Mouse (Mus musculus): Measurements from ENCODE around the gene Ankrd6.

The Ankrd6 gene

GRCm38 (mm10) chr4:32899051-32899450 is 51.6 kb downstream of the Ankrd6 start:
- no peak for DNase-seq

DNA sequence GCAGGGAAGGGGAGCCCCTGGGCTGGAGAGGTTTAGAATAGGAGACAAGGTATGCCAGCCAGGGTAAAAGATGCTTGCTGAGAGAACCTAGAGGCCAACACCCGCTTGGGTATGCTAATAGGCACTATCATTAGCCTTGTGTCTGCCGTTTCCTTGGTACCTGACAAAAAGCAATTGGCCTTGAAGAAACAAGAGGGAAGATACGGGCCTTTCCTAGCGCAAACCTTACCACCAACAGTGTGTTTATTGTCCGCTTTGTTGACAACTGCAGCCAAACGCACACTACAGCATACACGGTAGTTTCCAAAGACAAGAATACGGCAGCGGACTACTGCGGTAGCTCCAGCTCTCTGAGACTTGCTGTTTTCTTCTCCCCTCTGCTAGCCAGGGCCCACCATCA is 59.3 kb downstream of the Ankrd6 start:
- DNase-seq = no peak

- DNase-seq = no peak
These were observed 59.9 kb downstream of the Ankrd6 start for GRCm38 (mm10) chr4:32890735-32891098.

DNA sequence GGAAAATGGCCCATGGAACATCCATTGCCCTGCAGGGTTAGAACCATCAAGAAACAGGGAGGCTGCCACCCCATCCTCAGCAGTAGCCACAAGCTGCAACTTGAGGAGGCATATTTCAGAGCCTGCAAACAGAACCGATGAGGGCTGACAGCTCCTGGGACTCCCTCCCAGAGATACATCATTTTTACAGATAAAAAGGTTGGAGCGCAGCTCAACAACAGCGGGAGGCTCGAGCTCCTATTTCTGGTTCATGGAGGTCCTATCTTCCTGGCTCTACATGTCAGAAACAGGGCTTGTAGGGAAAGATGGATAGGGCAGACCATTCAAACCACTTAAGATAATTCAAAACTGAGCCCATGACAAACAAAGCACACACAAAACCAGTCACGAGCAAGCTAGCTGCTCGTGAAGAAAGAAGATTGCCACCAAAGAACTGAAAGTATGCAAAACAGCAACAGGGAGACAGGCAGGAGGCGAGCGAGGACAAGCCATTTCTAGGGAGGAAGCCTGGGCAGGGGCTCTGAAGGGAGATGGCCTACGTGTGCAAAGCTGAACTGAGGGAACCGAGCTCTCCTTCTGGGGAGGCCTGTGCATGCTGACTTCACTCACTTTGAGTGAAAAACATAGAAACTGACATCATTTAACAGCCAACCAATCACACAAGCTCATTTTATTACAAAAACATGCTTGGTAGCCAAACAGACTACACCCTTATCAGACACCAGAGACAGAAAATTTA is 60.5 kb downstream of the Ankrd6 start:
- DNase-seq = no peak

- DNase-seq = peak; percentile 42 to 57
These were observed 61.4 kb downstream of the Ankrd6 start for GRCm38 (mm10) chr4:32889246-32889645.

DNA sequence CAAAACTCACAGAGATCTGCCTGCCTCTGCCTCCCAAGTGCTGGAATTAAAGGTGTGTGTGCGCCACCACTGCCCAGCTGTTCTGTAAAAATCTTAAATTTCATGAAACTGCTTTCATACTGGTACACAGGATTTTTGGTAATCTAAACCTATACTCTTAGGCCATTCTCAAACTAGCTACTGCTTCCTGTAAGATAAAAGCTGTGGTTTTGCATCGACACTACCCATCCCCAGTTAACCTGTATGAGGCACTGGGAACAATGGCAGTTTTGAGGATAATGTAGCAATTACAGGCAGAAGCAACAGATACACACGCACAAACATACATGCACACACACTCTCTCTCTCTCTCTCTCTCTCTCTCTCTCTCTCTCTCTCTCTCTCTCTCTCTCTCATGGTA is 64.2 kb downstream of the Ankrd6 start:
- no peak for DNase-seq

- no peak for DNase-seq
These were observed 66.0 kb downstream of the Ankrd6 start for GRCm38 (mm10) chr4:32884599-32884998.

- DNase-seq = peak; percentile 23 to 28
These were observed 69.6 kb downstream of the Ankrd6 start for GRCm38 (mm10) chr4:32881001-32881400.

DNA sequence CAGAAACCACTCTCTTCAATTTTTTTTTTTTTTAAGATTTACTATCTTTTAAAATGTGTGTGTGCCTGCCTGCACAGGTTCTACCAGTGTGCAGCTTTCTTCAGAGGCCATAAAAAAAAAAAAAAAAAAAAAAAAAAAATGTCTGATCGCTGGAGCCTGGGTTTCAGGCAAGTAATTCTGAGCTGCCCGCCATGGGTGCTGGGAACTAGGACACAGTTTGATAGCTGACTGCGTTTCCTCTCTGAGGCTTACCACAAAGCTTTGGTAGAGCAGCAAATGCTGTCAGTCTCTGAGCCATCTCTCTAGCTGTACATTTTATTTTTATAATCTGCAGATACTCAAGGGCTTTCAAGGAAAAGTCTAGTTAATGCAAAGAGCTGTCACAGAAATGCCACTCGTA is 76.0 kb downstream of the Ankrd6 start:
- DNase-seq = no peak

DNA sequence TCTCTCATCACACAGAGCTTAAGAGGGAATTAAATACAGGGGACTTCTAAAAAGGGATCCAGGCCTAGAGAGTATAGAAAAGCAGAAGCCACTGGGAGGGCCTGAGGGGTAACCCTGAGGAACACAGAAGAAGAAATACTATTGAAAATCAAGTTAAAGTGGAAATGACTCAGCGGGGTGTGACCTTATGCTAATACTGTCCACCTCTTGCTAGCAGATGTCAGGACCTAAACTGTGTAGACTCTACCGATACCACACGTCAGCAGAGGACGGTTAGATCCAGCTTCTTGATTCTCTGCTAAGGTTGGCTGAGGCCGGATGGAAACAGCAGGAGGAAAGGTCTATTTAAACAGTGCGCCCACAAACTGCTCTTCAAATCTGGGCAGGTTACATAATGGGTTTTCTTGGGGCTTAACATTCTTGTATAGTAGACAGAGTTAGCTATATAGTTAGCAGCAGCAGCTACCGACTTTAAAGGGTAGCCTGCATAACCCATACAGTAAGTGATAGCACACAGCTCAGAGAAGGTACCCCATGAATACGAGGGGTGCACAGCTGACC is 78.4 kb downstream of the Ankrd6 start:
- no peak for DNase-seq

DNA sequence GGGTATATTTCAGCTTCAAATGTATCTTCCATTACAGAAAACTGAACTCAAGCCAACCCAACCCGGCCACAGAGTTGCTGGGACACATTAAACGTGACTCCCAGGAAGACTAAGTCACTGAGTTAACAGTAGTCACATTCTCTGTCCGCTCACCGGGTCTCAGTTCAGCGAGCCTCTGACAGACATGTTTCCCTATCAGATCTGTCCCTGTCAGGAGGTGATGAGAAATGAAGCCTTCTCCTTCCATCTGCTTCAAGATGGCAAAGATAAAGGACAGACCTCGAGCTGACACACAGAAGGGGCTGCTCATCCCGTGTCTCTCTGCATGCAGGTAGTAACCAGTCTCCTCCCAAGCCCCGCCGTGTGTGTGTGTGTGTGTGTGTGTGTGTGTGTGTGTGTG is 81.3 kb downstream of the Ankrd6 start:
- no peak for DNase-seq

GRCm38 (mm10) chr4:32868858-32869257 is 81.8 kb downstream of the Ankrd6 start:
- DNase-seq = no peak

- DNase-seq = no peak
These were observed 82.2 kb downstream of the Ankrd6 start for GRCm38 (mm10) chr4:32868437-32868836.

- no peak for DNase-seq
These were observed 83.2 kb downstream of the Ankrd6 start for GRCm38 (mm10) chr4:32867460-32867859.

GRCm38 (mm10) chr4:32864867-32865242 is 85.8 kb downstream of the Ankrd6 start:
- peak; percentile 68 to 85 for DNase-seq

- no peak for DNase-seq
These were observed 86.3 kb downstream of the Ankrd6 start for GRCm38 (mm10) chr4:32864131-32864866.

- DNase-seq = no peak
These were observed 87.1 kb downstream of the Ankrd6 start for GRCm38 (mm10) chr4:32863447-32864130.

DNA sequence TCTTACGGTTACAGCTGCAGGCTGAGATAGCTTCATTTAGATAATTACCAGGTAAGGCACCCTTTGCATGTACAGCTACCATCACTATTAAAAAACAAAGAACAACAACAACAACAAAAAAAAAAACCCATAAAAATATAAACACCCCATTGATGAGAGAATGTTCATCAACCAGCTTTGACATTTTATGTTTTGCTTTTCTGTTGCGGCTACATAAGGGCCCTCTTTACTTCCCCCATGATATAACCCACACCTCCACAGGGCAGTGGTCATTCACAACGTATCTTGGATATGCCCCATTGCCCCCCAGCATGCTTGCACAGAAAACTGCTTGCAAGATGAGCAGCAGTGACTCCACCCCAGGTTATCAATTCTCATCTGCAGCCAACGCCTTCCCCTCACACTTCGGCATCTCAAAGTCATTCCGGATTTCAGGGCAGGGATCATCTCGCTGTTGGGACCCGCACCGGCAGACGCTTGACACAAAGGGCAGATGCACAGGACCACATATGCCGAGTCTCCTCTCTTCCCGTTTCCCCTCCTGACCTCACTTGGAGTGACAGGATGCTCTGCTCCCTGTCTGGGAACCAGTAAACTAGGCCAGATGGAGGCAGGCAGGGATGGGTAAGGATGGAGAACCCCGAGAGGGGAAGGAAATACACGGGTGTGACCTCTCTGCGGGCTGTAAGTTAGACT is 87.7 kb downstream of the Ankrd6 start:
- no peak for DNase-seq

DNA sequence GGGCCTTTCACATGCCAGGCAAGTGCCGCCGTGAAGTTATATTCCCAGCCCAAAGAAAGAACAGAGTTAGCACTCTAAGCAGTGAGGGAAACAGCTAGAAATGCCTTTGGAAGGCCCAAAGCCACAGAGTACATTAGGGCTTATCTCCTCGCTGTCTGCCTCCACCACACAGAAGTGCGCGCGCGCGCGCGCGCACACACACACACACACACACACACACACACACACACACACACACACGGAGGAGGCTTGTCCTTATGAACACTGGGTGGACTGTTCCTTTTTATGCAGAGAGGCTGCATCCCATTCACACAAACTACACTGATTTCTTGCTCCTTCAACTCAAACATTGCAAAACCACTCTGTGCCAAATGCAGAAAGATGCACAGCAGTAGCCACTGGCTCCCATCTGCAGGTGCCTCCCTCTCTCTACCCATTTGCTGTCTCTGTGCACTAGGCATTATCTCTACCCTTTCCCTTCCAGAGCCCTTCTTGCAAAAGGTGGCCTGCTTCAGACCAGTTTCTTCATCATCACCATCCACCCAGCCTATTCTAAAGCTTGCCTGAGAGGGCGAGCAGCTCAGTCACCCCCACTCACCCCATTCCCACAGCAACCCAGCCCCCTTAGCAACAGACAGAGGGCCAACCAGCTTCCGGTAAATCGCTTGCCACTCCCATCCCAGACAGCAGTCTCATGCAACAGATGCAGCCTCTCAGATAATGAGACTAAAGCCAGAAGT is 88.5 kb downstream of the Ankrd6 start:
- DNase-seq = no peak

- DNase-seq = no peak
These were observed 90.3 kb downstream of the Ankrd6 start for GRCm38 (mm10) chr4:32860184-32860965.

DNA sequence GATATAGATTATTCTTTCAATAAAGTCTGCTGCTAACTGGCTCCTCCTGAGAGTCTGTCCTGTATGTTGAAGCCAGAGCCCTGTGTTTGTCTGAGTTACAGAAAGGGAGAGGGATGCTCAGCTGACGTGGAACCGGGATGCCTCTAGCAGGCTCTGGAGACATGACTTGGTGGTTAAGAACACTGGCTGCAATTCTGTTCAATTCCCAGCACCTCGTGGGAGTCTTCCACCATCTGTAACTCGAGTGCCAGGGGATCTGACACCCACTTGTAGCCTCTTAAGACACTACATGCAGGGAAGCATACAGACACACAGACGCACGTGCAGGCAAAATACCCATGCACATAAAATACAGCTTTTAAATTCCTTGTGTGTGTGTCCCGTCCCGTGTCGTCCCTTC is 95.1 kb downstream of the Ankrd6 start:
- no peak for DNase-seq

Measured in kidney, adult 8-10 months (tissue).